Mouse (Mus musculus) limb, embryonic 12.5 days (tissue): ENCODE measurements at regions not wholly inside any gene's neighbourhood (a gene's known extent, or its start where the extent isn't known, plus 50 kb on each side); places are given as distances from the start of the nearest gene placed in this dataset.

Source experiments
- ATAC-seq: fragments of 200-750 bp; cut with Nextera tagmentation; 2 replicates; pipeline ENCODE4 v1.8.0; 2017; ENCODE audit warnings: low read depth, moderate TSS enrichment; ENCODE audit not compliant: insufficient number of reproducible peaks, insufficient read depth, low FRiP score, low TSS enrichment
- H3K27ac ChIP-seq: fragments of 300-500 bp; sonication (generic); 2 replicates; pipeline ENCODE4 v1.5.1; 2016; ENCODE audit warnings: mild to moderate bottlenecking, moderate library complexity
- H3K27me3 ChIP-seq: fragments of 300-500 bp; sonication (generic); 2 replicates; pipeline ENCODE4 v1.6.1; 2016; ENCODE audit warnings: mild to moderate bottlenecking, moderate library complexity
- H3K36me3 ChIP-seq: fragments of 300-500 bp; sonication (generic); 2 replicates; pipeline ENCODE4 v1.6.1; 2016; ENCODE audit warnings: mild to moderate bottlenecking, moderate library complexity
- H3K4me1 ChIP-seq: fragments of 300-500 bp; sonication (generic); replicated peaks from 2 replicates; pipeline ENCODE4 v1.6.1; 2016
- H3K4me2 ChIP-seq: fragments of 300-500 bp; sonication (generic); 2 replicates; pipeline ENCODE4 v1.6.1; 2016; ENCODE audit warnings: mild to moderate bottlenecking, moderate library complexity
- H3K4me3 ChIP-seq: fragments of 300-500 bp; sonication (generic); replicated peaks from 2 replicates; pipeline ENCODE4 v1.5.1; 2016; ENCODE audit warnings: mild to moderate bottlenecking
- H3K9ac ChIP-seq: fragments of 300-500 bp; sonication (generic); replicated peaks from 2 replicates; pipeline ENCODE4 v1.6.1; 2016; ENCODE audit warnings: mild to moderate bottlenecking, moderate library complexity
- H3K9me3 ChIP-seq: fragments of 300-500 bp; sonication (generic); 2 replicates; pipeline ENCODE4 v1.6.1; 2016; ENCODE audit warnings: mild to moderate bottlenecking, moderate library complexity
- WGBS: fragments of 180-500 bp; shearing (Covaris S2); methylation state at CpG from one replicate; pipeline ENCODE4 v1.1.7; 2016; 5-methylcytosine and 5-hydroxymethylcytosine counted together

GRCm38 (mm10) chr12:7382455-7382854 is 595.0 kb upstream of the Apob start:
- Histone ChIP-seq H3K36me3 (no peaks in the 10 kb centered on the region), H3K9me3 (no peaks in the 10 kb centered on the region), H3K4me1 (no peaks in the 10 kb centered on the region), H3K4me2 (no peak overlapping the region), H3K27ac (no peak overlapping the region), H3K27me3 (no peaks in the 10 kb centered on the region), H3K9ac (no peak overlapping the region), H3K4me3 (no peak overlapping the region)
- WGBS, result 84% methylated on average over 1 of the region's 1 CpGs
- ATAC-seq, result no peak

DNA sequence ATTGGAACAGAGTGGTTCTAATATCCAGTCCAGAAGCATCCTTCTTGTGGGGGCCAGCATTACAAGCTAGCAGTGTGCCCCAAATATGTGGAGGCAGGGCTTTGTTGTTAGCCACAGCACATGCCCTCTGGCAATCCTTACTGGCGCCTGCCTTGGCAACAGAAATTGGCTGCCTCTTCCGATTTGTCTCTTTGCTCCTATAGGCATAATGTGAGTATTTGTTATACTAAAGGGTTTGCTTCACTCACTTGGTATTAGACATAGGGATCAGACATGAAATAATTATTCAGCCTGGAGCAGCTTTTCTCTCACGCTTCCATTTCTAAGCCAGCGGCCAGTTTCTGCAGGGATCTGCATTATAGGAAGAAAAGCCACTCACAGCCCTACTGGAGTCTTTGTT is 573.6 kb upstream of the Apob start:
- Histone ChIP-seq H3K9ac (no peak overlapping the region), H3K9me3 (no peaks in the 10 kb centered on the region), H3K27me3 (no peaks in the 10 kb centered on the region), H3K4me3 (no peak overlapping the region), H3K27ac (no peak overlapping the region), H3K36me3 (no peaks in the 10 kb centered on the region), H3K4me2 (no peak overlapping the region), H3K4me1 (no peaks in the 10 kb centered on the region)
- ATAC-seq, result no peak
- WGBS, result 85% methylated on average over 4 of the region's 4 CpGs

DNA sequence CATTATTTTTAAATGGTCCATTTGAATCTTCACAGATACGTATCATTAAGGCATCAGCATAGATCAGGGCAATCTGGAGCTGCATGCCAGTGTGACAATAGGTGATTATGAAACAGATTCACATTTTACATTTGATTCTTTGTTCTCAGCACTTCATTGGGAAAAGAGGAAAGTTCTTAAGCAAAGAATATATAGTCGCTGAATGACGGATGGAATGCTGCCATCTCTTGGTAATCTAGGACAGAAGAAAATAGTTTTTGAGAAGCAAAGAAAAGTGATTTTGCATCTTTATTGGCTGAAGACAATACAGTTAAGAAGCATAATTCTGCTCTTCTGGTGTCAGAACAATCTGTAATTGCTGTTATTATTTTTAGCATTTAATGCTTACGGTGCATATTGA is 565.6 kb upstream of the Apob start:
- Histone ChIP-seq H3K4me2 (no peak overlapping the region), H3K36me3 (no peaks in the 10 kb centered on the region), H3K4me1 (no peaks in the 10 kb centered on the region), H3K27ac (no peak overlapping the region), H3K9ac (no peak overlapping the region), H3K4me3 (no peak overlapping the region), H3K9me3 (no peaks in the 10 kb centered on the region), H3K27me3 (no peaks in the 10 kb centered on the region)
- WGBS, result 89% methylated on average over 4 of the region's 4 CpGs
- no peak for ATAC-seq

DNA sequence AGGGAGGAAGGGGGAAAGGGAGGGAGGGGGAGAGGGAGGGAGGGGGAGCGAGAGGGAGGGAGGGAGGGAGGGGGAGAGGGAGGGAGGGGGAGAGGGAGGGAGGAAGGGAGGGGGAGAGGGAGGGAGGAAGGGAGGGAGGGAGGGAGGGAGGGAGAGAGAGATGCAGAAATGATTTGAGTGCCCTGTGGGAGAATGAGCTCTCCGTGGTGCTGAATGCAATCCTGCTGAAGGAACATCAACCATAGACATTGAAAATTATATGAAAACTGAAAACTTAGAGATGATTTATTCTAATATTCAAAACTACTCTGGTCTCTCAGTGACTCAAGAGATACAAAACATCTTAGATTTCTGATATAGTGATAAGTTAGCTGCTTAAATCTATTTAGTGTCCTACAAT is 557.2 kb upstream of the Apob start:
- Histone ChIP-seq H3K36me3 (no peaks in the 10 kb centered on the region), H3K4me3 (no peak overlapping the region), H3K4me1 (no peaks in the 10 kb centered on the region), H3K27ac (no peak overlapping the region), H3K9ac (no peak overlapping the region), H3K27me3 (no peaks in the 10 kb centered on the region), H3K4me2 (no peak overlapping the region), H3K9me3 (no peaks in the 10 kb centered on the region)
- WGBS, result 39% methylated on average over 1 of the region's 2 CpGs
- ATAC-seq, result no peak

- Histone ChIP-seq H3K36me3 (no peaks in the 10 kb centered on the region), H3K27me3 (no peaks in the 10 kb centered on the region), H3K4me1 (no peaks in the 10 kb centered on the region), H3K9ac (no peak overlapping the region), H3K4me3 (no peak overlapping the region), H3K4me2 (no peak overlapping the region), H3K27ac (no peak overlapping the region), H3K9me3 (no peaks in the 10 kb centered on the region)
- no peak for ATAC-seq
- WGBS, result 52% methylated on average over 2 of the region's 2 CpGs
Measured at GRCm38 (mm10) chr12:7421826-7422540, 555.5 kb upstream of the Apob start.

DNA sequence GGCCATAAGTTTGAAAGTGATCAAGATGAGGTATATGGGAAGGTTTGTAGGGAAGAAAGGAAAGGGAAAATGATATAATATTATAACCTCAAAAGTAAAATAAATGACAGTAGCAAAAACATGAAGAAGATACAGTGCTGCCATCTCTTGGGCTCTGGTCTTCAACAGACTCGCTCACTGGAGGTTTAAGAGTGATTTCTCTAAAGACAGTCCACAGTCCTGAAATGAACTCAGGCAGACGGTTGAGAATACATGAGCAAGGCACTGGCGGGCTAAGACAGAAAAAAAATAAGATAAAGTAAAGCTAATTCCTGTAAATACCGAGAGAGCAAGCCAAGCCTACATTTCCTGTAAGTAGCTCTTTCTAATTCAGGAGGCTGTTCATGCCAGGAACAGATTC is 546.5 kb upstream of the Apob start:
- WGBS, result 81% methylated on average over 4 of the region's 4 CpGs
- H3K4me2 ChIP-seq, result no peak overlapping the region
- no peak overlapping the region for H3K9ac ChIP-seq
- no peak overlapping the region for H3K4me3 ChIP-seq
- H3K36me3 ChIP-seq, result no peaks in the 10 kb centered on the region
- H3K4me1 ChIP-seq, result no peaks in the 10 kb centered on the region
- ATAC-seq, result no peak
- no peaks in the 10 kb centered on the region for H3K27me3 ChIP-seq
- no peak overlapping the region for H3K27ac ChIP-seq
- H3K9me3 ChIP-seq, result no peaks in the 10 kb centered on the region

- Histone ChIP-seq H3K4me1 (no peaks in the 10 kb centered on the region), H3K36me3 (no peaks in the 10 kb centered on the region), H3K9me3 (no peaks in the 10 kb centered on the region), H3K27me3 (no peaks in the 10 kb centered on the region), H3K9ac (no peak overlapping the region), H3K4me3 (no peak overlapping the region), H3K4me2 (no peak overlapping the region), H3K27ac (no peak overlapping the region)
- no peak for ATAC-seq
- 79% methylated on average over 2 of the region's 2 CpGs for WGBS
Measured at GRCm38 (mm10) chr12:7445238-7445637, 532.2 kb upstream of the Apob start.

DNA sequence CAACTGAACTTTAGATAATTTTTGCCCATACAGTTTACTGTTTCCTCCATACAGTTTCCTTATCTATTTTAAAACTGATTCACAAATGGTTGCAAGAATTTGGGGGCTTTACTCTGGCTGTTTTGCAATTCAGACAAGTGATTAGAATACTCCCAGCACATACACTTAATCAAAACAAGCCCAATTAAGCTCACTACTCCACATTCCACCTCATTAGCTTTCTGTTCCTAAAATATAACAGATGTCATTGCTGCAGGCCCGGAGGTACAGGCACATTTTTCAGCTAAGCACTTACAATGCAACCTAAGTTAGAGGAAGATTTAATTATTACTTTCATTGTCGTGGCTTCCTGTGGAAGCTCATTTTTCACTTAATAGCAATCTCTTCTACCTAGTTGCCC is 526.9 kb upstream of the Apob start:
- Histone ChIP-seq H3K4me2 (no peak overlapping the region), H3K4me3 (no peak overlapping the region), H3K36me3 (no peaks in the 10 kb centered on the region), H3K27me3 (no peaks in the 10 kb centered on the region), H3K27ac (no peak overlapping the region), H3K9me3 (no peaks in the 10 kb centered on the region), H3K4me1 (no peaks in the 10 kb centered on the region), H3K9ac (no peak overlapping the region)
- ATAC-seq, result no peak
- WGBS, result 8% methylated on average over 2 of the region's 2 CpGs

- 87% methylated on average over 5 of the region's 5 CpGs for WGBS
- no peaks in the 10 kb centered on the region for H3K36me3 ChIP-seq
- no peak for ATAC-seq
- no peak overlapping the region for H3K9ac ChIP-seq
- H3K4me2 ChIP-seq, result no peak overlapping the region
- no peaks in the 10 kb centered on the region for H3K4me1 ChIP-seq
- H3K4me3 ChIP-seq, result no peak overlapping the region
- no peaks in the 10 kb centered on the region for H3K27me3 ChIP-seq
- H3K27ac ChIP-seq, result no peak overlapping the region
- H3K9me3 ChIP-seq, result no peaks in the 10 kb centered on the region
Measured at GRCm38 (mm10) chr12:7457036-7457435, 520.4 kb upstream of the Apob start.

DNA sequence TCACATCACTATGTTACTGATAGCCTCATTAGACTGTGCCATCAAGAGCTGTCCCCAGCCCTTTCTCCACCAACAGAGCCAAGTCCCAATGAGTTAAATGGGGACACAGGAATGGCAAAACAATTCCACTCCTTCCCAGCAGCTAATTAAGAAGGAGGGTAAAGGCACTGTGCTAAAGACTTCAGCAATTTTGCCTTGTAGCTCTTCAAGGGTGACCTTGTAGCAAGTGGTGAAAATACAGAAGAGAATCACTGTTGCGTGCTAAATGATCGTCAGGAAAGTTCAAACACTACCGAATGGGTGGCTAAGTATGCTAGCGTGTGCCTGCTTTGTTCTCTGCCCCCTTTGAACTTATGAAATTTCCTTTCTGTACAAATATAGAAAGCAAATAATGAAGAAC is 519.9 kb upstream of the Apob start:
- no peak overlapping the region for H3K9ac ChIP-seq
- H3K9me3 ChIP-seq, result no peaks in the 10 kb centered on the region
- no peak overlapping the region for H3K4me3 ChIP-seq
- H3K27me3 ChIP-seq, result no peaks in the 10 kb centered on the region
- 89% methylated on average over 4 of the region's 4 CpGs for WGBS
- no peak for ATAC-seq
- no peak overlapping the region for H3K27ac ChIP-seq
- H3K4me1 ChIP-seq, result no peaks in the 10 kb centered on the region
- no peak overlapping the region for H3K4me2 ChIP-seq
- no peaks in the 10 kb centered on the region for H3K36me3 ChIP-seq

- Histone ChIP-seq H3K27me3 (no peaks in the 10 kb centered on the region), H3K27ac (no peak overlapping the region), H3K4me2 (no peak overlapping the region), H3K9ac (no peak overlapping the region), H3K9me3 (no peaks in the 10 kb centered on the region), H3K4me3 (no peak overlapping the region), H3K4me1 (peaks cover 6% of the 10 kb centered on the region; the same call in 1 of the 2 replicates), H3K36me3 (no peaks in the 10 kb centered on the region)
- WGBS, result 0% methylated on average over 1 of the region's 1 CpGs
- ATAC-seq, result no peak
Measured at GRCm38 (mm10) chr12:7464947-7465346, 512.5 kb upstream of the Apob start.

- Histone ChIP-seq H3K36me3 (no peaks in the 10 kb centered on the region), H3K4me3 (no peak overlapping the region), H3K27me3 (no peaks in the 10 kb centered on the region), H3K4me1 (no peaks in the 10 kb centered on the region), H3K4me2 (no peak overlapping the region), H3K9me3 (no peaks in the 10 kb centered on the region), H3K27ac (no peak overlapping the region), H3K9ac (no peak overlapping the region)
- ATAC-seq, result no peak
- WGBS, result 90% methylated on average over 12 of the region's 12 CpGs
Measured at GRCm38 (mm10) chr12:7512579-7513248, 464.7 kb upstream of the Apob start.
